Mouse (Mus musculus): Measurements from ENCODE around the gene Lax1.

Gene Lax1

GRCm38 (mm10) chr1:133632168-133632567 lies 57.7 kb downstream of the Lax1 start:
- no peak for DNase-seq (ENCODE audit: low spot score in 2 of 2)

All from heart, adult 9 months (tissue).